Mouse (Mus musculus) hindbrain, embryonic 13.5 days (tissue): ENCODE results near the gene Ubap1. TPM values are rescaled to one million over a fixed set of nuclear protein-coding genes. Genes with fewer than 3 reads are reported as not detected.
A peak's percentile ranks its signal among the peaks of the same experiment; 100 is the strongest.

Experiments used
- ATAC-seq: fragments of 200-750 bp; cut with Nextera tagmentation; 2 replicates; pipeline ENCODE4 v1.8.0; 2017; ENCODE audit warnings: moderate TSS enrichment; ENCODE audit not compliant: low FRiP score
- H3K27ac ChIP-seq: fragments of 300-500 bp; sonication (generic); 2 replicates; pipeline ENCODE4 v1.5.1; 2015; ENCODE audit warnings: inconsistent platforms, mild to moderate bottlenecking, moderate library complexity
- H3K27me3 ChIP-seq: fragments of 300-500 bp; sonication (generic); 2 replicates; pipeline ENCODE4 v1.6.1; 2015; ENCODE audit warnings: mild to moderate bottlenecking, inconsistent platforms
- H3K36me3 ChIP-seq: fragments of 300-500 bp; sonication (generic); 2 replicates; pipeline ENCODE4 v1.6.1; 2015; ENCODE audit warnings: mild to moderate bottlenecking, inconsistent platforms
- H3K4me1 ChIP-seq: fragments of 300-500 bp; sonication (generic); replicated peaks from 2 replicates; pipeline ENCODE4 v1.6.1; 2015; ENCODE audit warnings: inconsistent platforms
- H3K4me2 ChIP-seq: fragments of 300-500 bp; sonication (generic); 2 replicates; pipeline ENCODE4 v1.6.1; 2015; ENCODE audit warnings: inconsistent platforms, mild to moderate bottlenecking, moderate library complexity
- H3K4me3 ChIP-seq: fragments of 300-500 bp; sonication (generic); 2 replicates; pipeline ENCODE4 v1.5.1; 2015; ENCODE audit warnings: mild to moderate bottlenecking, inconsistent platforms
- H3K9ac ChIP-seq: fragments of 300-500 bp; sonication (generic); 2 replicates; pipeline ENCODE4 v1.6.1; 2015; ENCODE audit warnings: mild to moderate bottlenecking, inconsistent platforms
- H3K9me3 ChIP-seq: fragments of 300-500 bp; sonication (generic); 2 replicates; pipeline ENCODE4 v1.6.1; 2016; ENCODE audit warnings: inconsistent platforms
- WGBS: fragments of 180-500 bp; shearing (Covaris S2); methylation state at CpG from one replicate; pipeline ENCODE4 v1.1.7; 2015; 5-methylcytosine and 5-hydroxymethylcytosine counted together
- polyA plus RNA-seq: library from polyadenylated mRNA; unstranded; fragments of >200 nt; fragmentation: Nextera tagmentation; extraction: Ambion mirVana; gene quantifications from 2 replicates; pipeline ENCODE4 v1.2.1, GENCODE M21; 2015

The Ubap1 gene
- polyA plus RNA-seq, 1 experiment from 2014 or later: 70.4 TPM

DNA sequence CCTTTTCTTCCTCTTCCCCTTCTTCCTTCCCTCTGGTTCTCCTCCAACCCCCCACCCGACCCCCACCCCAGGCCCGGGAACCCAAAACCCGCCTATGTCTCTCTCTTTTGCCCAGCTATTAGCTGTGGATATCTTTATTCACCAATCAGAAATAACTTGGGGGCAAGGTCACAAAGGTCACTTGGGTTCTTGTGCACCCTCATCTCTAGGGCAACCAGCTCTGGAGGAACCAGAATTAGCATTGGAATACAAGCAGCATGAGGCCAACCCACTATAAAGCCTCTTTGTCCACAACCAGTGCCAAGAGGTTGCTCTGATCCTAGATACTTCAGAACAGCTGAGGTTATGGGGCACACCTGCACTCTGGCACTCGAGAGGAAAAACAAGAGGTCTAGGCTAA, 19.3 kb upstream of the Ubap1 start:
- Histone ChIP-seq H3K4me3 (no peak overlapping the region), H3K9ac (no peak overlapping the region), H3K4me2 (no peak overlapping the region), H3K27ac (no peak overlapping the region), H3K27me3 (no peaks in the 10 kb centered on the region), H3K36me3 (no peaks in the 10 kb centered on the region), H3K9me3 (no peaks in the 10 kb centered on the region), H3K4me1 (no peaks in the 10 kb centered on the region)
- ATAC-seq: no peak
- WGBS: 24% methylated on average over 4 of the region's 4 CpGs

DNA sequence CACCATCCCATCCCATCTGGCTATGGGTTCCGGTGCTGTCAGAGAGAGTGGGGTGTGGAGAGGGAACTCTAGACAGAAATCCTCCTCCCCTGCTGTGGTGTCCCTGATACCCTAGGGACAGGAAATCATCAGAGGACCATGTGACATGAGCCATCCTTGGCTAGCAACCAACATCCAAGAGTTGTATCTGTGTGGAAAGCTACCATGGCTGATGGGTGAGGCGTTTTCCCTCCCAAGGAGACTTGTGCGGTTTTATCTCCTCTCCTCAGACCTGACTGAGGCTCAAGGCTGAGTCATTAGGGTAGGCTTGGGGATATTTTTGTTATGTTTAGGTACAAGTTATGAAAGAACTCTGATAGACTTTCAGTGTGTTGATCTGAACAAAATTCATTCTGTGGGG, 17.7 kb upstream of the Ubap1 start:
- no peaks in the 10 kb centered on the region for H3K36me3 ChIP-seq
- no peak for ATAC-seq
- 82% methylated on average over 3 of the region's 3 CpGs for WGBS
- no peak overlapping the region for H3K27ac ChIP-seq
- H3K4me1 ChIP-seq: no peaks in the 10 kb centered on the region
- no peak overlapping the region for H3K4me3 ChIP-seq
- H3K9me3 ChIP-seq: no peaks in the 10 kb centered on the region
- H3K4me2 ChIP-seq: no peak overlapping the region
- H3K27me3 ChIP-seq: no peaks in the 10 kb centered on the region
- no peak overlapping the region for H3K9ac ChIP-seq

DNA sequence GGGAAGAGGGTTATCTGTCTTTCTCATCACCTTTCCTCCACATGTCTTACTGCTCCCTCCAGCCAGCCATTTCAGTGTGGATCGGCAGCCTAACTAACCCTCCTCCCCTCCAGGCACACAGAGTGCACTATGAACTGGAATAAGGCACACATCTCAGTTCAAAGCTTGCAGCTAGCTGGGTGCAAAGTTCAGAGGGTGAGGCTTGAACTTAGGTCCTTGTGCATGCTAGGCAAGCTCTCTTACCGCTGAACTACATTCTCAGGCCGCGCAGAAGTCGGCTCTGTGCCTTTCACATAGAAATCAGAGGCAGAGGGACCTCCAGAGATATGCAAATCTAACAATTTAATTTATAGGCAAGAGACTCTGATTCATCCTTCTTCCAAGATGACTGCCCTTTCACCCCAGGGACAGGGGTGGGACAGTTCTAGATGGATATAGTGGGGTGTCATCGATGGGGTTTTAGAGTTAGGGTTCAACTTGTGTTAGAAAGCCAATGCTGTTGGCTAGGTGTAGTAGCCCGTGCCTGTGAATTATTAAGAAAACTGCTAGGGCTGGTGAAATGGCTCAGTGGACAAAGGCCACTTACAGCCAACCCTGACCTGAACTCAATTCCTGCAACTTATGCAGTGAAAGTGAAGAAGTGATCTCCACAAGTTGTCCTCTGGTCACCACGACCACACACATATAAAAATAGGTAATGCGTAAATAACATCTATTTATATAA, 16.9 kb upstream of the Ubap1 start:
- WGBS: 88% methylated on average over 9 of the region's 9 CpGs
- Histone ChIP-seq H3K4me1 (no peaks in the 10 kb centered on the region), H3K4me3 (no peak overlapping the region), H3K4me2 (no peak overlapping the region), H3K27me3 (no peaks in the 10 kb centered on the region), H3K27ac (no peak overlapping the region), H3K36me3 (no peaks in the 10 kb centered on the region), H3K9ac (no peak overlapping the region), H3K9me3 (no peaks in the 10 kb centered on the region)
- no peak for ATAC-seq

DNA sequence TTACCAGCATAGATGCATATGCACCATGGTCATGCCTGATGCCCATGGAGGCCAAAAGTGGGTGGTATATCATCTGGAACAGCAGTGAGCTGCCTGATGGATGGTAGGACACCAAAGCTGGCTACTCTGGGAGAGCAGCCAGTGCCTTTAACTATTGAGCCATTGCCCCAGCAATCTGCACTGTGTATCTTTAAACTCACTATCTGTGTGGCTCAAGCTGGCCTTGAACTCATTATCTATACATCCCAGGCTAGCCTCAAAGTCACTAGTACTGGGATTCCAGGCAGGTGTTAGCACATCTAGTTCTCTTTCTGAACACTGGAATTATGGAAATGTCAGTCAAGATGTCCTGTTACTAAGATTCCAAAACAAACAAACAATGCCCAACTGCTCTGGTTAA, 12.2 kb upstream of the Ubap1 start:
- Histone ChIP-seq H3K36me3 (no peaks in the 10 kb centered on the region), H3K9ac (no peak overlapping the region), H3K9me3 (no peaks in the 10 kb centered on the region), H3K4me1 (no peaks in the 10 kb centered on the region), H3K4me3 (no peak overlapping the region), H3K27me3 (no peaks in the 10 kb centered on the region), H3K4me2 (no peak overlapping the region), H3K27ac (no peak overlapping the region)
- ATAC-seq: no peak

DNA sequence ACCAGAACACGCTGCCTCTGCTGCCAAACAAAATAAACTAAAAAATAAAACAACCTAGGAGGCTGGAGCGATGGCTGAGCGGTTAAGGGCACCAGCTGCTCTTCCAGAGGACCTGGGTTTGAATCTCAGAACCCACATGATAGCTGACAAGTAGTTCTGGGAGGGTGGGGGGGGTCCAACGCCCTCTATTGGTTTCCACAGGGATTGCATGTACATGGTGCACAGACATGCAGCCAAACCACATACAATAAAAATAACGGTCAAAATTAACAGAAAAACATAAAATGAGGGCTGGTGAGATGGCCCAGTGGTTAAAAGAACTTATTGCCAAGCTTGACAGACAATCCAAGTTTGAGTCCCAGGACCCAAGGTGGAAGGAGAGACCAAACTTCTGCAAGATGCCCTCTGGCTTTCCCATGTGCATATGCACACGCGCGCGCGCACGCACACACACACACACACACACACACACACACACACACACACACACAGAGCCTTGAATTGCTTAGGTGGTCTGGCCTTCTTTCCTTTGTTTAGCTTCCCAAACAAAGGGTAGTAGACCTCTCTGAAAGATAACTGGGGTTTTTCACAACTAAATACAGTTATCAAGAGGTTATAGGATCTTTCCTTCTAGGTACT, 7.8 kb upstream of the Ubap1 start:
- no peak for ATAC-seq
- H3K4me2 ChIP-seq: no peak overlapping the region
- 84% methylated on average over 11 of the region's 11 CpGs for WGBS
- no peak overlapping the region for H3K4me3 ChIP-seq
- H3K27ac ChIP-seq: no peak overlapping the region
- H3K4me1 ChIP-seq: no peaks in the 10 kb centered on the region
- no peaks in the 10 kb centered on the region for H3K9me3 ChIP-seq
- H3K27me3 ChIP-seq: no peaks in the 10 kb centered on the region
- no peaks in the 10 kb centered on the region for H3K36me3 ChIP-seq
- no peak overlapping the region for H3K9ac ChIP-seq

DNA sequence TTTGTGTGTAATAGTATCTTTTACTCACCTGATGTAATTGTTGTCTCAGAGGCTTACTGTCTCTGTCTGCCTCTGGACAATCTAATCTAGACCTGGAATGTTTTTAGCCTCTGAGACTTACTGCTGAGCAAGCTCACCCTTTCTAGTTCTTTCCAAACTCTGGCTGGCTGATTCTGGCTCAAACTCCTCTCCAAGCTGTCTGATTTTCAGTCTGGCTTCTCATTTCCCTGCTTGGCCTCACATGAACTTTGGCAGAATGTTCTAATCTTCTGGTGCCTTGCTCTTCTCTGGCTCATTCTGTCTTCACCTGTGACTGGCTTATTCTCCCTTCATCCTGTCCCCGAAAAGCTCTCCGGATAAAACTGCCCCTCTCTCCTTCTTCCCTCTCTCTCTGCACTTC, 2.8 kb upstream of the Ubap1 start:
- H3K36me3 ChIP-seq: no peaks in the 10 kb centered on the region
- ATAC-seq: no peak
- H3K4me1 ChIP-seq: peaks cover 17% of the 10 kb centered on the region
- H3K4me2 ChIP-seq: no peak overlapping the region
- no peak overlapping the region for H3K27ac ChIP-seq
- no peak overlapping the region for H3K9ac ChIP-seq
- H3K9me3 ChIP-seq: no peaks in the 10 kb centered on the region
- 71% methylated on average over 2 of the region's 2 CpGs for WGBS
- H3K27me3 ChIP-seq: no peaks in the 10 kb centered on the region
- H3K4me3 ChIP-seq: no peak overlapping the region

DNA sequence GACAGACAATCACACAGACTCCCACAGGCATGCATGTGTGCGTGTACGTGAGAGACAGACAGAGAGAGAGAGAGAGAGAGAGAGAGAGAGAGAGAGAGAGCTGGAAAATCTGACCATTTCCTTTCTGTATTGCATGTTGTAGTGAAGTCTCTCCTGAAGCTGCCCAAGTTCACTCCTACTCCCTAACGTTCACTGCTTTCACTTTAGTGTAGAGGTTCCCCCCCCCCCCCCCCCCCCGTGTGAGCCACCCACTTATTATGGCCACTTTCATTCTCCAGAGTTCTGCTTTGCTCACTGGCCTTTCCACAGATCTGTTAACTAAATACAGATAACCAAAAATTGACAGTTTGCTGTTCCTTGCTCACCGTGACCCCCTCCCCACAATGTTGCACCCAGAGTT, 957 bp upstream of the Ubap1 start:
- H3K4me2 ChIP-seq: peak overlapping the region; percentile 51
- H3K9me3 ChIP-seq: no peaks in the 10 kb centered on the region
- H3K36me3 ChIP-seq: peaks cover 9% of the 10 kb centered on the region
- no peak overlapping the region; the same call in 1 of the 2 replicates for H3K27ac ChIP-seq
- ATAC-seq: no peak
- H3K27me3 ChIP-seq: no peaks in the 10 kb centered on the region
- no peak overlapping the region for H3K9ac ChIP-seq
- peaks cover 18% of the 10 kb centered on the region for H3K4me1 ChIP-seq
- WGBS: 49% methylated on average over 5 of the region's 5 CpGs
- H3K4me3 ChIP-seq: peak overlapping the region; percentile 67

DNA sequence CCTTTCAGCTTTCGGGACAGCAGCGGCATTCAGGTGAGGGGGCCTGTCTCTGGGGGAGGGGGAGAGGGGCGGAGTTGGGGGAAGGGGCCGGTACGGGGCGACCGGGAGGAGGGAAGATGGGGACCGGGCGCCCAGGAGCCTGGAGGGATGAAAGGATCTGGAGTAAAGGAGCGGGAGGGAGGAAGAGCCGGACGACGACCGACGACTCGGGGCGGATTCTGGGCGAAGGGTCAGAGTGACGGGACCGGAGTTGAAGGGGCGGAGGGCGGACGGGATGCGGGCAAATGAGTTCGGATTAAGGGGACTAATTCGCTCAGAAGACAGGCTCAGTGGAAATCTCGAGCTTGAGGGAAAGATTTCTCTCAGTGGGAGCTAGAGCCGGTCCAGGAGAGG, 399 bp downstream of the Ubap1 start:
- Histone ChIP-seq H3K9me3 (no peaks in the 10 kb centered on the region), H3K36me3 (peaks cover 11% of the 10 kb centered on the region), H3K27ac (peak overlapping the region; percentile 96), H3K4me3 (peak overlapping the region; percentile 67), H3K4me2 (peak overlapping the region; percentile 78), H3K4me1 (peaks cover 18% of the 10 kb centered on the region), H3K27me3 (no peaks in the 10 kb centered on the region), H3K9ac (peak overlapping the region; percentile 85)
- peak; percentile 85 for ATAC-seq
- under 1% methylated on average over 27 of the region's 28 CpGs for whole genome bisulfite sequencing

DNA sequence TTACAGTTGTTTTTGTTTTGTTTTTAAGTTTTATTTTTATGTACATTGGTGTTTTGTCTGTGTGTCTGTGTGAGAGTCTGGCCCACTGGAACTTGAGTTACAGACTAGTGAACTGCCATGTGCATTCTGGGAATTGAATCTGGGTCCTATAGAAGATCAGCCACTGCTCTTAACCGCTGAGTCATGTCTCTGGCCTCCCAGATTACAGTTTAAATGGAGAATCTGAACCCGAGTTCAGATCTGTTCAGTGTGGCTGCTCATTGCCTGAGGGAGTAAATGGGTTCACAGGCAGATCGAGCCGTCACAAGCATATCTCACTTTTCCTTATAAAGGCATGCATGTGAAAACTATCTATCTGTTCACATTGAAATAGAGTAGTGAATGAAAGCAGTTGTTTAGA, 4.0 kb downstream of the Ubap1 start:
- H3K36me3 ChIP-seq: peaks cover 15% of the 10 kb centered on the region
- no peak overlapping the region for H3K9ac ChIP-seq
- peaks cover 17% of the 10 kb centered on the region for H3K4me1 ChIP-seq
- no peaks in the 10 kb centered on the region for H3K27me3 ChIP-seq
- H3K4me2 ChIP-seq: no peak overlapping the region
- 96% methylated on average over 4 of the region's 4 CpGs for WGBS
- no peak overlapping the region for H3K4me3 ChIP-seq
- no peak overlapping the region for H3K27ac ChIP-seq
- no peaks in the 10 kb centered on the region for H3K9me3 ChIP-seq
- no peak for ATAC-seq

DNA sequence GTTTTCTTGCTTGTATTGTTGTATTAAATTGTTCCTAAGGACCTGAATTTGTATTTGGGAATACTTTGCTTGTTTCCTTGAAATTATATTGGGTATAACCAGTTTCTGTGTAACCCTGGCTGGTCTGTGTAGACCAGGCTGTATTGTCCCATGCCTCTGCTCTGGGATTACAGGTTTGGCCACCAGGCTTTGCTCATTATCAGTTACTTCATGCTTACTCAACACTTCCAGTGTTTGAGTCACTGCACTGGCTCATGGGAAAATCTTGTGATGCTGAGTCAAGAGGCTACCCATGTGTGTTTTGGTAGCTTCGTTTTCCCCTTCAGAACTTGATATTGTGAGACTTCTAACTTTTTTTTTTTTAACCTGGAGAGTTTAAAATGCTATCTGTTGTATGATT, 4.5 kb downstream of the Ubap1 start:
- H3K36me3 ChIP-seq: peaks cover 15% of the 10 kb centered on the region
- H3K4me3 ChIP-seq: no peak overlapping the region
- H3K4me1 ChIP-seq: peaks cover 12% of the 10 kb centered on the region
- WGBS: 89% methylated on average over 1 of the region's 1 CpGs
- H3K4me2 ChIP-seq: no peak overlapping the region
- no peak overlapping the region for H3K9ac ChIP-seq
- no peaks in the 10 kb centered on the region for H3K9me3 ChIP-seq
- ATAC-seq: no peak
- H3K27ac ChIP-seq: no peak overlapping the region
- H3K27me3 ChIP-seq: no peaks in the 10 kb centered on the region

DNA sequence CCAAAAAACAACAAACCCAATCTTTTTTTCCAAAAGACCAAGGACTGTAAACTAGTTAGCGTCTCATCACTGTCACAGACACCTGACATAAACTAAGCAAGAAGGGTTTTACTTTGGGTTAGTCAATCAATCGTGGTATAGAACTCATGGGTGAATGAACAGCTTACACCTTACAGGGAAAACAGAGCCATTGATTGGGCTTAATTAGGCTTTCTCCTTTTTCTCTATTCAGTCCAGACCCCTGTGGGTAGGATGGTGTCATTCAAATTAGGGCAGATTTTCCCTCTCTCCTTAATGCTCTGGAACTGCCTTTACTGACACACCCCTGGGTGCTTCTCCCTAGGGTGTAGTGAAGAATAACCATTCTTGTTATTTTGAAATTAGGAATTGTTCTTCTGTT, 8.4 kb downstream of the Ubap1 start:
- no peaks in the 10 kb centered on the region for H3K9me3 ChIP-seq
- peaks cover 15% of the 10 kb centered on the region for H3K36me3 ChIP-seq
- H3K4me1 ChIP-seq: 0 out of 2 replicates have a peak, but pooled peaks cover 2% of the 10 kb centered on the region
- no peak overlapping the region for H3K4me2 ChIP-seq
- H3K4me3 ChIP-seq: no peak overlapping the region
- no peaks in the 10 kb centered on the region for H3K27me3 ChIP-seq
- H3K9ac ChIP-seq: no peak overlapping the region
- ATAC-seq: no peak
- no peak overlapping the region for H3K27ac ChIP-seq
- 47% methylated on average over 2 of the region's 2 CpGs for WGBS

DNA sequence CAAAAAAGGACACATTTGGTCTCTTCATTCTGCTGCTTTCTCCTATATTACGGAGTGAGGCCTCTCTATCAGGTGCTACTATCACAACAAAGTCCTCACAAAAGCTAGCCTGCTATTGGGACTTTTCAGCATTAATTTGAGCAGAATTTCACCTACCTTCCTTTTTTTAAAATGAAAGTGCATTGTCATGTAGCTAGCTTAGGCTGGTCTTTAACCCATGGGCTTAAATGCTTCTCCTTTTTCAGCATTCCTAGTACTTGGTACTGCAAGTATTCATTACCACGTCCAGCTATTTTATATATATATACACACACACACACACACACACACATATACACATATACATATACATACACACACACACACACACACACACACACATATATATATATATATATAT, 9.9 kb downstream of the Ubap1 start:
- Histone ChIP-seq H3K27ac (no peak overlapping the region), H3K4me1 (0 out of 2 replicates have a peak, but pooled peaks cover 2% of the 10 kb centered on the region), H3K9me3 (no peaks in the 10 kb centered on the region), H3K4me2 (no peak overlapping the region), H3K27me3 (no peaks in the 10 kb centered on the region), H3K36me3 (peaks cover 7% of the 10 kb centered on the region), H3K4me3 (no peak overlapping the region), H3K9ac (no peak overlapping the region)
- 95% methylated on average over 2 of the region's 2 CpGs for WGBS
- ATAC-seq: no peak

DNA sequence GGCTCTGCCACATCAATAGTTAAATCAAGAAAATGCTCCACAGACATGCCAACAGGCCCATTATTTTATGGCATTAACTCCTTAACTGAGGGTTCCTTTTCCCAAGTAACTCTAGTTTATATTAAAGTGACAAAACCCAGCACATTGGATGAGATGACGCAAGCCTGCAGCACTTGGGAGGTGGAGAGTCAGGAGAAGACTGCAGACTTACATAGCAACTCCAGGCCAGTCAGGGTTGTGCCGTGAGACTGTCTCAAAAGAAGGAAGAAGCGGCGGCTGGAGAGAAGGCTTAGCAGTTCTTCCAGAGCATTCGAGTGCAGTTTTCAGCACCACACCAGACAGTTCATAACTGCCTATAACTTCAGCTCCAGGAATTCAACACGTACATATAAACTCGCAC, 10.6 kb downstream of the Ubap1 start:
- no peak for ATAC-seq
- Histone ChIP-seq H3K36me3 (peaks cover 7% of the 10 kb centered on the region), H3K9ac (no peak overlapping the region), H3K4me1 (0 out of 2 replicates have a peak, but pooled peaks cover 2% of the 10 kb centered on the region), H3K27ac (no peak overlapping the region), H3K4me3 (no peak overlapping the region), H3K4me2 (no peak overlapping the region), H3K9me3 (no peaks in the 10 kb centered on the region), H3K27me3 (no peaks in the 10 kb centered on the region)
- WGBS: 96% methylated on average over 7 of the region's 7 CpGs
